Mouse (Mus musculus): ENCODE results near the gene Fmr1. TPM values are rescaled to one million over a fixed set of nuclear protein-coding genes. Genes with fewer than 3 reads are reported as not detected.

The Fmr1 gene
- polyA plus RNA-seq, 1 experiment from 2014 or later, result 81.1 TPM

GRCm38 (mm10) chrX:68740088-68740487 is 61.7 kb downstream of the Fmr1 start:
- WGBS, result 48% methylated on average over 2 of the region's 2 CpGs

GRCm38 (mm10) chrX:68761606-68762005 is 83.3 kb downstream of the Fmr1 start, which contains the start of gene Fmr1nb:
Gene Fmr1nb (plus strand): TSS chrX:68761839.
- Histone ChIP-seq H3K4me1 (replicated peaks; ENCODE audit: control insufficient read depth, insufficient read depth, low read length) (no peaks in the 10 kb centered on the region), H3K36me3 (ENCODE audit: control insufficient read depth, insufficient read depth, low read length) (no peaks in the 10 kb centered on the region), H3K4me3 (ENCODE audit: low read depth, low read length) (no peak within 1 kb of the TSS), H3K9ac (ENCODE audit: low read length) (no peak within 1 kb of the TSS), H3K27ac (ENCODE audit: low read depth, low read length) (no peak within 1 kb of the TSS), H3K27me3 (ENCODE audit: control insufficient read depth, insufficient read depth, low read length) (no peaks in the 10 kb centered on the region), H3K4me2 (ENCODE audit: low read depth, low read length, severe bottlenecking) (no peak within 1 kb of the TSS), H3K9me3 (ENCODE audit: control insufficient read depth, low read length) (no peaks in the 10 kb centered on the region)
- DNase-seq (ENCODE audit: low spot score) (no peak), ATAC-seq (replicated peaks; ENCODE audit: low FRiP score) (no peak)
- 89% methylated on average over 15 of the region's 15 CpGs for WGBS

More at GRCm38 (mm10) chrX:68740088-68740487, 61.7 kb downstream of the Fmr1 start:
- Histone ChIP-seq H3K27me3 (ENCODE audit: control insufficient read depth, insufficient read depth, low read length) (no peaks in the 10 kb centered on the region), H3K9ac (ENCODE audit: low read length) (no peak overlapping the region), H3K4me2 (ENCODE audit: low read depth, low read length, severe bottlenecking) (no peak overlapping the region), H3K9me3 (ENCODE audit: control insufficient read depth, low read length) (no peaks in the 10 kb centered on the region), H3K4me3 (ENCODE audit: low read depth, low read length) (no peak overlapping the region), H3K36me3 (ENCODE audit: control insufficient read depth, insufficient read depth, low read length) (no peaks in the 10 kb centered on the region), H3K4me1 (replicated peaks; ENCODE audit: control insufficient read depth, insufficient read depth, low read length) (no peaks in the 10 kb centered on the region), H3K27ac (ENCODE audit: low read depth, low read length) (no peak overlapping the region)
- ATAC-seq (replicated peaks; ENCODE audit: low FRiP score) (no peak), DNase-seq (ENCODE audit: low spot score) (no peak)

Other genes with a start within 250 kb of the Fmr1 start
- gene Fmr1nb, start 83.3 kb downstream of the Fmr1 start, polyA plus RNA-seq (2014; fragmentation: Nextera tagmentation; extraction: Ambion mirVana), result 0.69 TPM in 1 of 2 replicates, not detected in the other
- 3.2 and 4.7 TPM in 2 replicates for gene Gm14698, start 142.6 kb downstream of the Fmr1 start, polyA plus RNA-seq (2014; fragmentation: Nextera tagmentation; extraction: Ambion mirVana)
- not detected in 2 replicates for gene Gm6812, start 214.5 kb downstream of the Fmr1 start, polyA plus RNA-seq (2014; fragmentation: Nextera tagmentation; extraction: Ambion mirVana)